Mouse (Mus musculus) Patski (cell line): ENCODE results near the gene Abcb1a. TPM values are rescaled to one million over a fixed set of nuclear protein-coding genes. Genes with fewer than 3 reads are reported as not detected.

ENCODE experiments used
- ATAC-seq: fragments of 100-300 bp; one replicate; pipeline ENCODE4 v1.8.0; 2021
- CTCF ChIA-PET: fragments of 350-600 bp; sonication (Branson Sonifier 250); formaldehyde crosslinking; loops from one replicate; lab custom pipeline; 2022; ENCODE audit warnings: inconsistent platforms; lab: Charles Lee
- POLR2A ChIA-PET: fragments of 350-600 bp; sonication (Branson Sonifier 250); formaldehyde crosslinking; loops from one replicate; lab custom pipeline; 2022; ENCODE audit warnings: antibody characterized with exemption, inconsistent platforms; lab: Charles Lee
- DNase-seq: peaks from one replicate; pipeline ENCODE4 v3.0.0-alpha.2; 2011; ENCODE audit warnings: low read depth, low spot score
- H3K27me3 ChIP-seq: fragments of 371-371 bp; one replicate; pipeline ENCODE4 v1.5.1; 2021
- CTCF ChIP-seq: fragments of 100-300 bp; IDR thresholded peaks from one replicate; pipeline ENCODE4 v1.5.1; 2021
- in situ Hi-C: fragments of 300-500 bp; cut with MboI; formaldehyde crosslinking; loops from 3 replicates; pipeline ENCODE4 v1.11.1; 2018; ENCODE audit warnings: low pct_unique_long_range_greater_than_20kb, mixed read lengths
- polyA plus RNA-seq: library from polyadenylated mRNA; unstranded; gene quantifications from one replicate; pipeline ENCODE4 v1.2.3, GENCODE M21; 2021

Gene Abcb1a
- 0.18 TPM for polyA plus RNA-seq

DNA sequence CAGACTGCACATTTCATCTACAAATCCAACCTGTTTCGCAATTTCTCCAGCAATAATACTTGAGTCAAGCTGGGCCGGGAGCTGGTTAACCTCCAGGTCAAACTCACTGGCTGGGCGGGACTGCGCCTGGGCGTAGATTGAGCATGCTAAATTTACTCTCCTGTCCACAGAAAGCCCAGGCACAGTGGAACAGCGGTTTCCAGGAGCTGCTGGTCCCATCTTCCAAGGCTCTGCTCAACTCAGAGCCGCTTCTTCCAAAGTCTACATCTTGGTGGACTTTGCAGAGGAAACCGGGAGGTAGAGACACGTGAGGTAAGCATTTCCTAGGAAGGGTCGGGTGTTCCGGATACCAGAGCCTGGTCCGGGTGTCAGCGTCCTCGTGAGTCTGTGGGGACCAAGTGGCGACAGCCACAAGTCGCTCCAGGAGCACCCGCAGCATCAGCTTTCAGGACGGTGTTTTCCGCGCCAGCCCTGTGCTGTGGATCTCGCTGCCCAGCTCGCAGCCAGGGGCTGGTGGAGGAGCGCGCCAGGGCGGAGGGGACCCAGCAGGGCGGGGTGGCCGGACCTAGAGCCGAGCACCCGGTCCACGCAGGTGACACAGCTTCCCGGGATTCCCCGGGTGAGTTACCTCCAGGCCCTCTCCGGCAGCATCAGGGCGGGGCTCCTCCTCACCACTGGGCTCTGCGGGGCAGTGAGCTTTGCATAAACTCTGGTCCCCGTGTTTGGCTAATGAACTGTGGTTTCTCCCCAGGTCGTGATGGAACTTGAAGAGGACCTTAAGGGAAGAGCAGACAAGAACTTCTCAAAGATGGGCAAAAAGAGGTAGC is at the start of gene Abcb1a:
TSS of gene Abcb1a (plus strand) at position 167 of the 827 bp plus-strand sequence.
- ATAC-seq (peak; percentile 73), DNase-seq (no peak)
- peaks cover 2% of the 10 kb centered on the region for H3K27me3 ChIP-seq
- TF ChIP-seq CTCF: no peak
- CTCF ChIA-PET: no interaction called here
- POLR2A ChIA-PET: no interaction called here
- in situ Hi-C loops: no loop called here

DNA sequence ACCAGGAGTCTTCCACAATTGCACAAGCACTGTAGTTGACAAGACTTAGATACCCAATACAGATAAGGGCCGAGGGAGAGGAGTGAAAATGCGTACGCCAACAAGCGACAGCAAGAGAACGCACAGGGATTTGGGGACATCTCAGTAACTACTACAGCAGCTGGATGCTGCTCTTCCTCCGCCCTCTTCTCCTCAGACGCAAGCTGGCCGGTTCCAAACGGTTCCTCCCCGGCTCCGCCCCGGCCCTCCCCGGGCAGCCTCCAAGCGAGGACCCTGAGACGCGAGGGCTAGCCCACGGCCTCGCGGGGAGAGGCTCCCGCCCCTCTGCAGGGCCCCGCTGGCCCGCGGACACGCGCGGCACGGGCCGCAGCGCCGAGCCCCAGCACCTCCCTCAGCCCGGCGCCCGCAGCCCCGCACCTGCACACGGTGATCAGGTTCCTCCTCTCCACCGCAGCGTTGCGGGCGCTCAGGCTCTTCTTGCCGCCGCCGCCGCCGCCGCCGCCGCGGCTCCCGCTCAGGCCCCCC is 37.7 kb upstream of the Abcb1a start:
- no peak for TF ChIP-seq CTCF
- ChIA-PET CTCF (no interaction called here), POLR2A (no interaction called here)
- peaks cover 27% of the 10 kb centered on the region for H3K27me3 ChIP-seq
- DNase-seq (no peak), ATAC-seq (peak; percentile 45)
- in situ Hi-C loops: no loop called here

DNA sequence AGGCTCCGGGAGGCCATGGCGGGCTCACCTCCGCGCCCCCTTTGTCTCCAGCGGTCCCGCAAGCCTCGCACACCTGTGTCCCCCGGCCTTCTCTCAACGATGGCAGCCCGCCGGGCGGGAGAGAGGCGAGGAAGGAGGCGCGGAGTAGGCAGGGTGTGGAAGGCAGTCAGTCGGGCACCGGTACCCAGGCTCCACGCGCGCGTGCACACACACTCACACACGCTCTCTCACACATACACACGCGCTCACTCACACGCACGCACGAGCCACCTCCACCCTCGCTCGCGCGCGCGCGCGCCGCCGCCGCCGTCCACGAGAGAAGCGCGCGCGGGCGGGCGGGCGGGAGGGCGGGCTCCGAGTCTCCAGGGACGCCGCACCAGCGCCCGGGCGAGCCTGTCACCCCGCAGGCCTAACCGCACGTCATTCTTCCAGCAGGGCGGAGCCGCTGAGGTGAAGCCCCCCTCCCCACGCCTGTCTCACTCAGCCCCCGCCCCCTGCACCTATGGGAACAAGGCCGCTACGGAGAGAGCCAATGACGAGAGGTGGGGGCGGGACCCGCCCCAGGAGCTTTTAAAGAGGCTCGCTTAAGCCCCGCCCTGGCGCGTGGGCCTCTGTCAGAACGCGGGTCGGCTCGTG is 37.2 kb upstream of the Abcb1a start, which contains the start of gene Rundc3b:
TSS of gene Rundc3b (minus strand) at position 357 of the 636 bp plus-strand sequence.
- TF ChIP-seq CTCF: no peak
- CTCF ChIA-PET: no interaction called here
- in situ Hi-C loops: no loop called here

DNA sequence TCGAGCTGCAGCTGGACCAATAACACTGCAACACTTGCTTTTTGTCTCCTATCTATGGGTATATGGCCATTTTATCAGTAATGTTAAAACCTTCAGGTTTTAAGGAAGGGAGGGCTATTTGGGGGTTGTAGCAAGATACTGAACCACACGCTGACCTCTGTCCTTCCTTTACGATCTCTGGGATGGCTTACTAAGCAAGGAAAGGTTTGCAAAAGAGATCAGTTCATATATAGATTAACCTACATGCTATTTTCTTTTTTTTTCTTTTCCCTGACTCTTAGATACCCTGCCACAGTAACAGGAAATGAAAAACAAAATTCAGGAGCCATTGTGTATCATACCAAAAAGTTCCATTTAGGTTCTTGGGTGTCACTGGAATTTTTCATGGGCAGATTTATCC is 27.0 kb upstream of the Abcb1a start:
- ATAC-seq (no peak), DNase-seq (no peak)
- no peak for TF ChIP-seq CTCF
- ChIA-PET POLR2A (no interaction called here), CTCF (no interaction called here)
- in situ Hi-C loops: loop anchor here (25.0 kb wide), 1 partner anchor 479 kb away; the partner anchor contains the start of gene Tmem243
- peaks cover 16% of the 10 kb centered on the region for H3K27me3 ChIP-seq

More for the DNA sequence above, 37.2 kb upstream of the Abcb1a start, which contains the start of gene Rundc3b:
- H3K27me3 ChIP-seq: peaks cover 27% of the 10 kb centered on the region
- POLR2A ChIA-PET: no interaction called here
- ATAC-seq (peak; percentile 88), DNase-seq (peak; percentile 20)

DNA sequence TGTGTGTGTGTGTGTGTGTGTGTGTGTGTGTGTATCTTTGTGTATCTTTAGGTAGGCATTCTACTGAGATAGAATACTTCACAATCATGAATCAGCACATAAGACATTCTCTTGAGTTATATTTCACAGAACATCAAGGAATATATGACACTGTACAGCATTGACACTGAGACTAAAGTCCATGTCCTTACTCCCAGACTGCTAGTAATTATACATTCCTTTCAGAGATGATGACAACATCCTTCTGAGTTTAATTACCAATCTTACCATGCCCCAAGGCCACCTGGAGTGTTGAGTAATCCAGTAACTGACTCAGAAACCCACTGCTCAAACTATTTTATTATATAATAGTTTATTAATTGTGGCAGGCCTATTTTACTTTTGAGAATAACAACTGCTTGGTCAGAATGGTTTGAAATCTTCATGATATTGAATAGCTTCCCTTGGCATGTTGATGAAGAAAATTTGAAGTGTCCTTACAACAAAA is 25.3 kb upstream of the Abcb1a start:
- CTCF ChIA-PET: no interaction called here

DNA sequence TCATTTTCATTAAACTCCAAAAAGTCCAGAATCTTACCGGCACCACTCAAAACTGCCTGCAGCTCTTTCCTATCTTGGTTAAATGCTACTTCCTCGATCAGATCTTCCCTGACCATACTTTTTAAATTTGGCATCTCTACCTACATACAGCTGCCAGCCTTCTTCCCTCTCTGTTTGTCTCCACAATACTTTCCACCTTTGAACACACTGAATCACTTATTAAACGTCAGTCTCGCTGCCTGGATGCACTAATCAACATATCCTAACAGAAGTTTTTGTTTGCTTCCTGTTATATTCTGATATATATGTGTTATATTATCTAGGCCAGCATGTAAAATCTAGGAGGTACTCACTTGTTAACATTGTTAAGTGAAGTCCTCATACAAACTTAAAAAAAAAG is 11.6 kb upstream of the Abcb1a start:
- TF ChIP-seq CTCF: no peak
- no peaks in the 10 kb centered on the region for H3K27me3 ChIP-seq
- ATAC-seq (no peak), DNase-seq (no peak)
- ChIA-PET POLR2A (no interaction called here), CTCF (no interaction called here)
- in situ Hi-C loops: loop anchor here (25.0 kb wide), 1 partner anchor 464 kb away; the partner anchor contains the start of gene Tmem243

More for the DNA sequence above, 25.3 kb upstream of the Abcb1a start:
- POLR2A ChIA-PET: no interaction called here
- in situ Hi-C loops: loop anchor here (25.0 kb wide), 1 partner anchor 478 kb away; the partner anchor contains the start of gene Tmem243
- peaks cover 13% of the 10 kb centered on the region for H3K27me3 ChIP-seq
- ATAC-seq: no peak
- no peak for TF ChIP-seq CTCF
- DNase-seq: no peak

DNA sequence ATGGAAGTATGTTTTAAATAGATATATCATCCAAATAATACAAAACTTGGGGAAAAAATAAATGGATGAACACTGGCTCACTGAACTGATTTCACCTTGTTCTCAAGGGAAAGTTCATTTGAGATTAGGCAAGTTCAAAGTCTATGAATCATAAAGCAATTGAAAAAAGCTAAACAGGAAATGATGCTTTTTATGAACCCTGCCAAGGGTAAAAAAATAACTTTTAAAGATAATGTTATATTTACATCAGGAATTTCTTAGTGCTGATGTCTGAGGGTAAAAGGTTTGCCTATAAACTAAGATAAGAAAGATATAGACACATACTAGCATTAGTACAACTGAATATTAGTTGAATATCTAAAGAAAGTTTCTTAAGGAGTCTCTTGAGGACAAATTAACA is 11.1 kb upstream of the Abcb1a start:
- ChIA-PET POLR2A (no interaction called here), CTCF (interaction anchor here (0.6 kb wide), 1 partner anchor 1698 kb away, joined by 3 read pairs; no protein-coding TSS in a partner anchor)
- H3K27me3 ChIP-seq: no peaks in the 10 kb centered on the region
- ATAC-seq (no peak), DNase-seq (no peak)
- in situ Hi-C loops: loop anchor here (25.0 kb wide), 1 partner anchor 464 kb away; the partner anchor contains the start of gene Tmem243
- no peak for TF ChIP-seq CTCF

DNA sequence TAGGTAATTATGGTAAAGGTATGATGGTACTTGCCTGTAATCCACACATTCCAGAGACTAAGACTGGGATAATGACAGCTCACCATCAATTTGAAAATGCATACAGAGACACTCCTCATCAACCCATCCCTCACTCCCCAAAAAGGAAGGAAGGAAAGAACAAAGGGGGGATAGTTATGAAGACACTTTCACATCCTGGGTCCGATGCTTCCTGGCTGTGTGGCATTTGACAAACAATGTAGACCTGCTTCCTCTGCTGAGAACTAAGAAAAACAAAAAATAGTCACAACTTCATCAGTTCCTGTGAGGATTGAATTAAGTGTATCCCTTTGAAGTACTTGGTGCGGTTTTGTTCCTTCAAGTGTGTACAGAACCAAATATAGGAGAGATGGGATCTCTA is 7.8 kb upstream of the Abcb1a start:
- no peak for DNase-seq
- in situ Hi-C loops: no loop called here
- H3K27me3 ChIP-seq: no peaks in the 10 kb centered on the region
- no peak for ATAC-seq
- ChIA-PET CTCF (no interaction called here), POLR2A (no interaction called here)
- TF ChIP-seq CTCF: no peak

DNA sequence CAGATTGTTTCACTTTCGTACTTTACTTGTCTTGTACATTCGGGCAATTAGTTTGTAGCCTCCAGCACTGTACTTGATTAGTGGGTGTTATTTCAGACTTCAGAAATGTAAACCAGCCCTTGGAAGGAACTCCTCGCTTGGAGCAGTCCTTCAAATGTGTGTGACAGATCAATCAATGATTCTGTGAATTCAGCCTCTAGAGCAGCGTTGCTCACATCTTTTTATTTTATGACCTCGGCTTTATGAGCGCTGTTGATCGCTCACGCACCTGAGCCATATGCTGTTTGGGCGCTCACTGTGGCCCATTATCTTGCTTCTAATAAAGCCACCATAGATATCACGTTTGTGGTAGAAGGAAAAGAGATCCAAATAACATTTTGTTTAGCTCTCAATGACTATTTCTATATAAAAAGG is 868 bp downstream of the Abcb1a start:
- in situ Hi-C loops: no loop called here
- no peak for TF ChIP-seq CTCF
- ATAC-seq: no peak
- no peak for DNase-seq
- CTCF ChIA-PET: no interaction called here
- H3K27me3 ChIP-seq: peaks cover 2% of the 10 kb centered on the region
- POLR2A ChIA-PET: no interaction called here

DNA sequence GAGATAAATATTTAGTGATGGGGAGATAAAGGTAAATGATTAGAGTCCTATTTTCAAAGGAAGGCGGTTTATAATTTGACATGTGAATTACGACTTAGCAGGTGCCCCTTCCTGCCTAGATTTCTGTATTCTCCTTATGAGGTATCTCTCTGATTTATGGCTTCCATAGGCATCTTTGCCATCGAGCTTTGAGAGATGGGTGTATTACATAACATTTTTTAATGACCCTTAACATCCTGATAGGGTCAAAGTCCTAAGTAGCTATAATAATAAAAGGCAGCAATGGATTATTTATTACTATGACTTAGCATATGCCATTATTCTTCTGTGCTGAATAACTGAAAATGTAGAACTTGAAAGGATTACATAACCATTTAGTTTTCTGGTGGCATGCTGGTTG is 4.8 kb downstream of the Abcb1a start:
- no peak for DNase-seq
- in situ Hi-C loops: no loop called here
- ATAC-seq: no peak
- POLR2A ChIA-PET: no interaction called here
- CTCF ChIA-PET: interaction anchor here (1.5 kb wide), 1 partner anchor 17 kb away, joined by 3 read pairs; no protein-coding TSS in a partner anchor
- TF ChIP-seq CTCF: no peak
- H3K27me3 ChIP-seq: peaks cover 2% of the 10 kb centered on the region
